Mouse (Mus musculus): ENCODE results near the gene Urb2.

Gene Urb2

GRCm38 (mm10) chr8:124077998-124078397 lies 56.7 kb downstream of the Urb2 start:
- DNase-seq (ENCODE audit: low spot score), result no peak

- no peak for DNase-seq (ENCODE audit: low spot score)
Observed at GRCm38 (mm10) chr8:124078969-124079368, 57.7 kb downstream of the Urb2 start.

GRCm38 (mm10) chr8:124080467-124081326 lies 59.4 kb downstream of the Urb2 start:
- no peak for DNase-seq (ENCODE audit: low spot score)

GRCm38 (mm10) chr8:124082616-124083015 lies 61.3 kb downstream of the Urb2 start:
- no peak for DNase-seq (ENCODE audit: low spot score)

GRCm38 (mm10) chr8:124083611-124084010 lies 62.3 kb downstream of the Urb2 start:
- DNase-seq (ENCODE audit: low spot score), result no peak

GRCm38 (mm10) chr8:124085668-124086067 lies 64.4 kb downstream of the Urb2 start:
- no peak for DNase-seq (ENCODE audit: low spot score)

GRCm38 (mm10) chr8:124088092-124088613 lies 66.8 kb downstream of the Urb2 start:
- DNase-seq (ENCODE audit: low spot score), result no peak

- no peak for DNase-seq (ENCODE audit: low spot score)
Observed at GRCm38 (mm10) chr8:124089016-124089415, 67.7 kb downstream of the Urb2 start.

GRCm38 (mm10) chr8:124090473-124090872 lies 69.2 kb downstream of the Urb2 start:
- no peak for DNase-seq (ENCODE audit: low spot score)
